Mouse (Mus musculus): ENCODE data around the gene Nup43.

The Nup43 gene

GRCm38 (mm10) chr10:7682249-7682648, 14.9 kb downstream of the Nup43 start:
- no peak for DNase-seq (ENCODE audit: low read depth)

GRCm38 (mm10) chr10:7686902-7687301, 19.6 kb downstream of the Nup43 start:
- no peak for DNase-seq (ENCODE audit: low read depth)

GRCm38 (mm10) chr10:7695286-7695685, 28.0 kb downstream of the Nup43 start:
- peak; percentile 39 for DNase-seq (ENCODE audit: low read depth)

- no peak for DNase-seq (ENCODE audit: low read depth)
Observed at GRCm38 (mm10) chr10:7700120-7700519, 32.8 kb downstream of the Nup43 start.

- no peak for DNase-seq (ENCODE audit: low read depth)
Observed at GRCm38 (mm10) chr10:7702586-7702985, 35.3 kb downstream of the Nup43 start.

- no peak for DNase-seq (ENCODE audit: low read depth)
Observed at GRCm38 (mm10) chr10:7710121-7710520, 42.8 kb downstream of the Nup43 start.

- DNase-seq (ENCODE audit: low read depth): no peak
Observed at GRCm38 (mm10) chr10:7712506-7712905, 45.2 kb downstream of the Nup43 start.

DNA sequence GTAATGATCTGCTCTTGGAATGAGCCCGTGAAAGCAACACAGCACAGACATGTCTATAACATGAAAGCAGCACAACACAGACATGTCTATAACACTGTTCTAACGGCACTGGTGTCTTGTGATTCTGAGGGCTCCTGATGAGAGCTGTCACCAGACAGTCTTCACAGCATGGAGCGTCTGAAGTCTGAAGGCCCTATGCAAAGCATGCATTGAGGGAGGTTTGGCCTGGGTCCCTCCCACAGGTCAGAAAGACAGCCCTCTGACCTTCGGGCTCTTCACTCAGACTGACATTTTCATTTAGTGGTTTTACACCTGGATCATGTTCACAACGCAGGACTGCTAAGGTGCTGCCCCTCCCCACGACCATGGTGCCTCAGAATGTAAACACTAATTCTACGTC, 47.8 kb downstream of the Nup43 start:
- no peak for DNase-seq (ENCODE audit: low read depth)

- DNase-seq (ENCODE audit: low read depth): peak; percentile 99
Observed at GRCm38 (mm10) chr10:7725751-7726500, 58.6 kb downstream of the Nup43 start, which contains the start of gene Katna1. Gene Katna1, plus strand, starts transcription at chr10:7726000.

DNA sequence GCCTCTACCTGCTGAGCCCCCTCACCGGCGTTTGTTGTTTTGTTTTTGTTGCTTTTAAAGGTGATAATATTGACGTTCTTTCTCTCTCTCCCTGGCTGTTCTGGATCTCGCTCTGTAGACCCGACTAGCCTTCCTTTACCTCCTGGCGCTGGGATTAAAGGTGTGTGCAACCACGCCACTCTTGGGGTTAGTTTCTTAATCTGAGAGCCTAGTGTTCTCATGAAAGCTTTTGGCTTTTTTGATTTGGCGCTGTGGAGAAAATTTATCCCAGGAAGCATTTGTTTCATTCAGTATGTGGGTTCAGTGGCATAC, 59.2 kb downstream of the Nup43 start:
- peak; percentile 43 for DNase-seq (ENCODE audit: low read depth)

- DNase-seq (ENCODE audit: low read depth): peak; percentile 36
Observed at GRCm38 (mm10) chr10:7727011-7727410, 59.7 kb downstream of the Nup43 start.

Measured in naive thymus-derived CD4-positive, alpha-beta T cell, adult 2 months (primary cell).